Mouse (Mus musculus): ENCODE results near the gene Tmem186.

The Tmem186 gene

GRCm38 (mm10) chr16:8637217-8638051 lies at the start of gene Tmem186, which contains the start of gene Pmm2:
Tmem186 (minus strand) TSS chr16:8637712.
Pmm2 (plus strand) TSS chr16:8637674.
- DNase-seq (ENCODE audit: low spot score), result peak; percentile 60

GRCm38 (mm10) chr16:8686871-8687535 lies 49.5 kb upstream of the Tmem186 start:
- DNase-seq (ENCODE audit: low spot score), result no peak

- DNase-seq (ENCODE audit: low spot score), result peak; percentile 71
Measured at GRCm38 (mm10) chr16:8686121-8686870, 48.8 kb upstream of the Tmem186 start.

GRCm38 (mm10) chr16:8685087-8685486 lies 47.6 kb upstream of the Tmem186 start:
- no peak for DNase-seq (ENCODE audit: low spot score)

GRCm38 (mm10) chr16:8680470-8680869 lies 43.0 kb upstream of the Tmem186 start, which contains the start of gene Gm5767:
Gm5767 (plus strand) TSS chr16:8680770.
- DNase-seq (ENCODE audit: low spot score), result no peak

GRCm38 (mm10) chr16:8679780-8680179 lies 42.3 kb upstream of the Tmem186 start:
- DNase-seq (ENCODE audit: low spot score), result no peak

GRCm38 (mm10) chr16:8678676-8679075 lies 41.2 kb upstream of the Tmem186 start:
- DNase-seq (ENCODE audit: low spot score), result no peak

- DNase-seq (ENCODE audit: low spot score), result no peak
Measured at GRCm38 (mm10) chr16:8678035-8678434, 40.5 kb upstream of the Tmem186 start.

- DNase-seq (ENCODE audit: low spot score), result peak; percentile 55
Measured at GRCm38 (mm10) chr16:8676800-8677199, 39.3 kb upstream of the Tmem186 start.

- DNase-seq (ENCODE audit: low spot score), result no peak
Measured at GRCm38 (mm10) chr16:8676228-8676627, 38.7 kb upstream of the Tmem186 start.

GRCm38 (mm10) chr16:8675559-8675958 lies 38.0 kb upstream of the Tmem186 start:
- no peak for DNase-seq (ENCODE audit: low spot score)

- DNase-seq (ENCODE audit: low spot score), result no peak
Measured at GRCm38 (mm10) chr16:8674165-8674564, 36.7 kb upstream of the Tmem186 start.

- no peak for DNase-seq (ENCODE audit: low spot score)
Measured at GRCm38 (mm10) chr16:8673343-8673742, 35.8 kb upstream of the Tmem186 start.

- no peak for DNase-seq (ENCODE audit: low spot score)
Measured at GRCm38 (mm10) chr16:8672811-8673210, 35.3 kb upstream of the Tmem186 start.

- no peak for DNase-seq (ENCODE audit: low spot score)
Measured at GRCm38 (mm10) chr16:8672350-8672687, 34.8 kb upstream of the Tmem186 start.

GRCm38 (mm10) chr16:8671551-8672349 lies 34.2 kb upstream of the Tmem186 start, which contains the start of gene Carhsp1:
Carhsp1 (minus strand) TSS chr16:8672155.
- peak; percentile 89 for DNase-seq (ENCODE audit: low spot score)

- no peak for DNase-seq (ENCODE audit: low spot score)
Measured at GRCm38 (mm10) chr16:8670041-8671035, 32.8 kb upstream of the Tmem186 start.

- DNase-seq (ENCODE audit: low spot score), result no peak
Measured at GRCm38 (mm10) chr16:8669432-8669831, 31.9 kb upstream of the Tmem186 start.

GRCm38 (mm10) chr16:8668386-8668785 lies 30.9 kb upstream of the Tmem186 start:
- no peak for DNase-seq (ENCODE audit: low spot score)

- no peak for DNase-seq (ENCODE audit: low spot score)
Measured at GRCm38 (mm10) chr16:8667814-8668213, 30.3 kb upstream of the Tmem186 start.

All from ovary, postnatal 14 days (tissue).